Mouse (Mus musculus) cortical plate, adult 2 months (tissue): Measurements from ENCODE around the gene Nudt3.

Experiments
- CTCF ChIP-seq: fragments of 200-500 bp; IDR thresholded peaks from 2 replicates; pipeline ENCODE4 v1.5.1; 2011; ENCODE audit warnings: mild to moderate bottlenecking, control low read depth, low read length; ENCODE audit not compliant: insufficient read depth; ENCODE audit errors: extremely low read depth
- POLR2A ChIP-seq: fragments of 200-500 bp; IDR thresholded peaks from 2 replicates; pipeline ENCODE4 v1.6.1; 2011; ENCODE audit warnings: mild to moderate bottlenecking, low read length, control low read depth; ENCODE audit not compliant: insufficient read depth; ENCODE audit errors: extremely low read depth

GRCm38 (mm10) chr17:27575116-27575776 lies 48.0 kb downstream of the Nudt3 start:
- no peak for TF ChIP-seq CTCF
- no peak for TF ChIP-seq POLR2A
